Mouse (Mus musculus) ES-E14 (cell line): ENCODE measurements around the gene Ostm1.

ENCODE experiments used
- HCFC1 ChIP-seq: IDR thresholded peaks from 2 replicates; pipeline ENCODE4 v1.6.1; 2012; ENCODE audit warnings: low read length, inconsistent platforms, borderline replicate concordance; ENCODE audit not compliant: insufficient read depth
- MAFK ChIP-seq: IDR thresholded peaks from 2 replicates; pipeline ENCODE4 v1.6.1; 2014; ENCODE audit warnings: mild to moderate bottlenecking, low read depth, low read length, inconsistent platforms; ENCODE audit not compliant: insufficient read depth

DNA sequence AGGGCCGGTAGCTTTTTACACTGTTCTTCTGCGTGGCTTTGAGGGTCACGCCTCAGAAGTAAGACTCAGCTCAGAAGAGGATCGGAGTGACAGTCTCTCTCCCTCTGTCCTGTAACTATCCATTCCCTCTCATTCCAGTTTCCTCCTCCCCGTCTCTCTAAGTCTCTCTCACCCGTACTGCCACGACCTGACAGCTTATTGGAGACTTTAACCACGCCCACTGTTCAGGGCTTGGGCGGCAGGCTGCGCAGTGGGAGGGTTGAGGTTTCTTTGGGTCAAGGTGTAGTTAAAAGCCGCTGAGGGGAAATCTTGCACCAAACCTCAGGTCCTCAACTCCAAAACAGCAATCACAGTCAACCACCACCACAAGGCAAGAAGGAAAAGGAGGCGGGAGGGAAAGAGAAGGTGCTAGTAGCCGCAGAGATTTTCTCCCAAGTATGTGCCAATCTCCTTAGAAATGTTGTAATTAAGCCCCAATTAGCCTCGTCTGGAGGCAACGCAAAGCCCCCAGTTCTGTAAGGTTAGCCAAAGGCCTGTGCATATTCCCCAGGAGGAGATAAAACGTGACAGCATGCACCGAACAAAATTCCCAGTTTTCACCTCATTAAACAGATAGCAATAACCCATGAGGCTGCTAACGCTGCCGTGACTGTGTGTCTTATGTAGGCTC is 131.9 kb downstream of the Ostm1 start:
- TF ChIP-seq HCFC1 (no peak), MAFK (no peak)
